Comparison of ENCODE assay signal across 8 mouse cellular contexts in genomic region chr7:60622271-60623249, GRCm38 (mm10).
DNase-seq lines count a peak whose midpoint lies in the region; ATAC-seq and TF ChIP-seq lines count a peak whose summit lies in the region.
"Not testable (repeated sequence)": the region's sequence is repeated elsewhere in the genome, so short reads cannot be mapped to it uniquely, and the experiment has no call there.

No protein-coding gene starts in this region.

- TF ChIP-seq CTCF in brain, embryonic 14.5 days (IDR thresholded peaks at IDR 0.05; ENCODE audit: borderline replicate concordance, extremely low read depth, insufficient read depth, insufficient read length); left cerebral cortex, adult 2 months (IDR thresholded peaks at IDR 0.05); lung, postnatal 0 days (IDR thresholded peaks at IDR 0.05): not testable (repeated sequence)

- DNase-seq in brain, embryonic 14.5 days (ENCODE audit: low read depth) = peak; percentile 95
- DNase-seq in embryonic facial prominence, embryonic 11.5 days (ENCODE audit: low spot score) = peak; percentile 75
- DNase-seq in heart, adult 11 months = peak; percentile 77
- DNase-seq in left cerebral cortex, adult 2 months (ENCODE audit: extremely low spot score in 1 of 2, low spot score in 2 of 2) = peak; percentile 37 to 46
- peak; percentile 30 for DNase-seq in lung, postnatal 0 days (ENCODE audit: low spot score)
- DNase-seq in ovary, postnatal 36 days (ENCODE audit: low spot score) = peak; percentile 8
- peak; percentile 6 for DNase-seq in urinary bladder, postnatal 25 days (ENCODE audit: low spot score)

- not testable (repeated sequence) for H3K36me3 ChIP-seq in embryonic facial prominence, embryonic 11.5 days (replicated peaks; ENCODE audit: control insufficient read depth, insufficient read depth, low read depth, low read length); intestine, embryonic 16.5 days (ENCODE audit: control insufficient read depth, insufficient read depth, low read length); lung, postnatal 0 days (ENCODE audit: insufficient read depth, low read length)

- 26% methylated on average over 29 of the region's 29 CpGs for WGBS in embryonic facial prominence, embryonic 11.5 days
- 26% methylated on average over 29 of the region's 29 CpGs for WGBS in intestine, embryonic 16.5 days
- WGBS in lung, postnatal 0 days = 28% methylated on average over 29 of the region's 29 CpGs

- H3K27me3 ChIP-seq in embryonic facial prominence, embryonic 11.5 days (ENCODE audit: control insufficient read depth, insufficient read depth, low read length); intestine, embryonic 16.5 days (replicated peaks; ENCODE audit: control insufficient read depth, insufficient read depth, low read length); lung, postnatal 0 days (replicated peaks; ENCODE audit: insufficient read depth, low read length): not testable (repeated sequence)

- not testable (repeated sequence) for TF ChIP-seq EP300 in lung, postnatal 0 days (IDR thresholded peaks at IDR 0.05)

- not testable (repeated sequence) for H3K4me3 ChIP-seq in embryonic facial prominence, embryonic 11.5 days (ENCODE audit: low read depth, low read length)
- H3K4me3 ChIP-seq in intestine, embryonic 16.5 days (ENCODE audit: low read length) = peak overlapping the region; percentile 41
- peak overlapping the region; percentile 34; the same call in 1 of the 2 replicates for H3K4me3 ChIP-seq in left cerebral cortex, adult 2 months
- peak overlapping the region; percentile 23; the same call in 1 of the 2 replicates for H3K4me3 ChIP-seq in lung, postnatal 0 days (ENCODE audit: low read depth, low read length)

- TF ChIP-seq POLR2A in brain, embryonic 14.5 days (IDR thresholded peaks at IDR 0.05; ENCODE audit: borderline replicate concordance, extremely low read depth, insufficient read depth, insufficient read length, poor library complexity, severe bottlenecking) = 0 out of 2 replicates have a peak, but pooled peaks have one; percentile 7

- not testable (repeated sequence) for H3K9ac ChIP-seq in embryonic facial prominence, embryonic 11.5 days (replicated peaks; ENCODE audit: low read length); lung, postnatal 0 days (replicated peaks; ENCODE audit: low read depth)
- peak overlapping the region; percentile 33; the same call in 1 of the 2 replicates for H3K9ac ChIP-seq in intestine, embryonic 16.5 days (ENCODE audit: low read depth, low read length)

- intact Hi-C loops in left cerebral cortex, adult 2 months (cut with DNase I) = loop anchor here (5.0 kb wide), 1 partner anchor 110 kb away; no protein-coding TSS in a partner anchor

- not testable (repeated sequence) for H3K4me2 ChIP-seq in embryonic facial prominence, embryonic 11.5 days (ENCODE audit: low read depth, low read length)
- peak overlapping the region; percentile 46 for H3K4me2 ChIP-seq in intestine, embryonic 16.5 days (ENCODE audit: low read depth, low read length)
- H3K4me2 ChIP-seq in lung, postnatal 0 days (replicated peaks; ENCODE audit: low read depth, low read length) = peak overlapping the region; percentile 40

- not testable (repeated sequence) for H3K9me3 ChIP-seq in embryonic facial prominence, embryonic 11.5 days (replicated peaks; ENCODE audit: control insufficient read depth, low read length); intestine, embryonic 16.5 days (ENCODE audit: control insufficient read depth, low read length); lung, postnatal 0 days (ENCODE audit: low read length)

- not testable (repeated sequence) for H3K27ac ChIP-seq in embryonic facial prominence, embryonic 11.5 days (replicated peaks; ENCODE audit: low read depth, low read length); intestine, embryonic 16.5 days (ENCODE audit: low read length); lung, postnatal 0 days (ENCODE audit: low read length)
- H3K27ac ChIP-seq in left cerebral cortex, adult 2 months = peak overlapping the region; percentile 61; the same call in 1 of the 2 replicates

- peak; percentile 81 for ATAC-seq in embryonic facial prominence, embryonic 11.5 days (replicated peaks; ENCODE audit: insufficient number of reproducible peaks, low FRiP score, low TSS enrichment, low read depth)
- peak; percentile 86 for ATAC-seq in intestine, embryonic 16.5 days
- ATAC-seq in lung, postnatal 0 days = not testable (repeated sequence)

- H3K4me1 ChIP-seq in embryonic facial prominence, embryonic 11.5 days (ENCODE audit: control insufficient read depth, insufficient read depth, low read length); intestine, embryonic 16.5 days (ENCODE audit: control insufficient read depth, insufficient read depth, low read length); lung, postnatal 0 days (ENCODE audit: insufficient read depth, low read depth, low read length): not testable (repeated sequence)

Comparison
In these comparisons a context has a peak if more than half of its experiments do, and no peak if none do; other contexts are left out.
1. DNase-seq: peak in every context shown above with its lines; median percentile 95 in brain, embryonic 14.5 days; 77 in heart, adult 11 months; 75 in embryonic facial prominence, embryonic 11.5 days; 42 in left cerebral cortex, adult 2 months; 30 in lung, postnatal 0 days; 8 in ovary, postnatal 36 days; 6 in urinary bladder, postnatal 25 days.